Mouse (Mus musculus) kidney, adult 2 months (tissue): ENCODE results near the gene Rad51b.

ENCODE experiments used
- CTCF ChIP-seq: fragments of 200-500 bp; conservative IDR thresholded peaks from 2 replicates; pipeline ENCODE4 v1.5.1; 2011; ENCODE audit warnings: low read depth, mild to moderate bottlenecking, control low read depth, low read length, moderate library complexity, mixed read lengths; ENCODE audit not compliant: insufficient read depth, insufficient read length
- POLR2A ChIP-seq: fragments of 200-500 bp; IDR thresholded peaks from one replicate; pipeline ENCODE4 v1.6.1; 2011; ENCODE audit warnings: low read depth, low read length, control low read depth

- TF ChIP-seq CTCF (no peak), POLR2A (no peak)
Measured at GRCm38 (mm10) chr12:79860248-79860555, 563.1 kb downstream of the Rad51b start.
